Mouse (Mus musculus): Measurements from ENCODE around the gene Specc1.

Gene Specc1

GRCm38 (mm10) chr11:61956572-61957295, at the start of gene Specc1:
TSS of gene Specc1 (plus strand) at chr11:61956763.
- in situ Hi-C loops (cut with MboI; ENCODE audit: low sequenced_read_pairs), result loop anchor here (10.0 kb wide), 1 partner anchor 328 kb away; the partner anchor contains the start of genes Ttc19 and Zswim7

- in situ Hi-C loops (cut with MboI; ENCODE audit: low sequenced_read_pairs), result no loop called here
Observed at GRCm38 (mm10) chr11:61908315-61908714, 48.2 kb upstream of the Specc1 start.

DNA sequence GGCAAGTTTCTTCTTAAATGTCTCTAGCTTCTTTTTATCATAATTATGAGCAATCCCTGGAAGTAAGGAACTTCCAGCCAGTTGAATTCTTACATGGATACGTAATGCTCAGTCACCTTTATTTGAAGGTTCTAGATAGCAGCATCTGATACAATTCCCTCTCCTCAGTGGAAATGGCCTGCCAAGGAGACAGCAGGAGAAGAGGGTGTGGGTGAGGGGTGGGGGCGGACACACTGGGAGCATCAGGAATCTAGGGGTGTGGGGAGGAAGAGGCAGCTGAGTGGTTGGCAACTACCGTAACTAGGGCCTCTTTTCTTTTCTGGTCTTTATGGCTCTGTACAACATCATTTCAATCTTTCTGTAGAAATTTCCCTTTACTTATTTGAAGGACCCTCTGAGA, 36.9 kb upstream of the Specc1 start:
- in situ Hi-C loops (cut with MboI; ENCODE audit: low sequenced_read_pairs), result no loop called here

GRCm38 (mm10) chr11:61923309-61923708, 33.3 kb upstream of the Specc1 start:
- in situ Hi-C loops (cut with MboI; ENCODE audit: low sequenced_read_pairs), result no loop called here

- in situ Hi-C loops (cut with MboI; ENCODE audit: low sequenced_read_pairs), result no loop called here
Observed at GRCm38 (mm10) chr11:61929323-61930097, 27.1 kb upstream of the Specc1 start.

DNA sequence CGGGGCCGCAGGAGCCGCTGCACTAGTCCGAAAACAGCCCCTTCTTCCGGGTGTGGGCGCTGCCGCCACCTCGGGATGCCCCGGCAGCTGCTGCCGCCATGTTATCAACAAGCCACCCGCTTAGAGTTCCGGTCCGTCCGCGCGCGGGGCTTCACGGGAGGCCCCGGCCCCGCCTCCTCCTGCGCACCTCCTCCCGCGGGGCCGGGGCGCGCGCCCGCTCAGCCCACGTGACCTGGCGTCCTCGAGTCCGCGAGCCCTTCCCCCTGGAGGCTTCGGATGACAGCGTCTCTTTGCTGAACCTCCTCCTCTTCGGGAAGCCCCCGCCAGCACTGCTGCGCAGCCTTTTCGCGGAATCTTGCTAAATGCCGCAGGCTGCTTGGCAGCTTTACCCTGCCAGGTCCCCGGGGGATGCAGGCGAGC, 26.5 kb upstream of the Specc1 start, which contains the start of gene Akap10:
TSS of gene Akap10 (minus strand) at position 155 of the 420 bp plus-strand sequence.
- in situ Hi-C loops (cut with MboI; ENCODE audit: low sequenced_read_pairs), result no loop called here

DNA sequence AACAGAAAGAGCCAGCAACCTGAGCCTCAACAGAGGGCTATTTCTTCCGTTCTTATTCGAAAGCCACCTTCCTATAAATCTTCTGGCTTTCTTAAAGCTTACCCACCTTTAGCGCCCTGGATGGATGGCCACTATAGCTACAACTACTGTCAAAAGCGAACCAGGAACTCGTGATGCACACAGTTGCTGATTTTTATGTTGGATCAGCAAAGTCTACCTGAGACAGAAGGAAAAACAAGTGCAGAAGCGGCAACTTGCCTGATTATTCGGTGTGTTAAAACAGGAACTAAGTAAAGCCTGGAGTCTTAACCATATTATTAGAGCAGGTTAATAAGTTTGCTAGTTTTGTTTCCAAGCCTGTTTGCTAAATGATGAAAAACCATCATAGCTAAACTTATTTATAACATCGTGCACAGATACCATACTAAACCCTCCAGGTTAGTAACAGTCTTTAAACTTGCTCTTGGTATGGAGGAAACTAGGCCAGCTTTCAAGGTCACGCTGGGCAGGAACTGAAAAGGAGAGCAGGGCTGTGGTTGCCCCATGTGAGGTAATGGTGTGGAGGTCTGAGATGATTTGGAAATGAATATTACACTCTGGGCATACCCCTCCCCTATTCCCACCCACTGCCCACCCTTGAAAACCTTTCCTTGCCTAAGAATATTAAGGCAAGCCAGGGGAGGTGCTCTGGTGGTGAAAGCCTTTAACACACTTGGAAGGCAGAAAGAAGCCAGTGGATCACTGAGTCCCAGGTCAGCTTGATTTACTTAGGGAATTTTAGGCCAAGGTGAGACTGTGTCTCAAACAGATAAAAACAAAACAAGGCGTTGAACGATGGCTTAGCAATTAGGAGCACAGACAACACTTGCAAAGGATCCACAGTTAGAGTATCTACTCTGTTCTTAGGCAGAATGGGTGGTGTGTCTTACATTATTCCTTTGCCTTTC, 25.6 kb upstream of the Specc1 start:
- in situ Hi-C loops (cut with MboI; ENCODE audit: low sequenced_read_pairs), result no loop called here

GRCm38 (mm10) chr11:61937761-61938160, 18.8 kb upstream of the Specc1 start:
- in situ Hi-C loops (cut with MboI; ENCODE audit: low sequenced_read_pairs), result no loop called here

GRCm38 (mm10) chr11:61942903-61943302, 13.7 kb upstream of the Specc1 start:
- in situ Hi-C loops (cut with MboI; ENCODE audit: low sequenced_read_pairs), result no loop called here

GRCm38 (mm10) chr11:61944417-61944816, 12.1 kb upstream of the Specc1 start:
- in situ Hi-C loops (cut with MboI; ENCODE audit: low sequenced_read_pairs), result no loop called here

DNA sequence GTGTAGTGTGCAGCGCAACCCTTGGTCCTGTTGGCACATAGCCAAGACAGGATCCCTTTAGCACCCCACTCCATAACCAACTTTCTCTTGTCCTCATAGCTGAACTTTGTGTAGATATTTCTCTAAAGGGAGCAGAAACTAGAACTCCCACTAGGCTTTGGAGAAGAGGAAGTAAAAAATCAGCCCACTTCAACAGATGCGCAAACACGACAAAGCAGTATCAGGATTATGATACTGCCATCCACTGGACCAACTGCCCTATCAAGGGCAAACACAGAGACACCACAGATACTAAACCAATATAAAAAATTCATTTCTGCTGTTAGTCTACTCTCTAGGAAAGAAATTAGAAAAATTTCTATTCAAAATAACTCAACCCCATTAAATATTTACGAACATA, 10.0 kb upstream of the Specc1 start:
- in situ Hi-C loops (cut with MboI; ENCODE audit: low sequenced_read_pairs), result loop anchor here (5.0 kb wide), 1 partner anchor 101 kb away; no protein-coding TSS in a partner anchor

DNA sequence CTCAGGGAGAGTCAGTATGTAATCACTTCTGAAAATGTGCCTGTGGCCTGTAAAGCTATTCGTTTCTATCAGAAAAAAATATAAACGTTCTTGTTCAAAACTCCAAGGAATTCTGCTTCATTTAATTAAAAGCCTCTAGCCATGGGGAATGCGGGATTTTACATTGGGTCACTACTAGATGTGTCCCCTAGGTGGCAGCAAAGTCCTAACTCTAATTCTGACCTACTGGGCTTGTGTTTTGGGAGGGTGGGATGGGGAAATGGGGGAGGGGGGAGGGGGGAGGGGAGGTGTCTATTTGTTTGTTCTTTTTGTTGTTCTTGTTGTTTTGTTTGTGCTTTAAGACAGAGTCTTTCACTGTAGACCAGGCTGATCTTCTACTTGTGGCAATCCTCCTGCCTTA, 7.2 kb upstream of the Specc1 start:
- in situ Hi-C loops (cut with MboI; ENCODE audit: low sequenced_read_pairs), result loop anchor here (5.0 kb wide), 1 partner anchor 98 kb away; no protein-coding TSS in a partner anchor

- in situ Hi-C loops (cut with MboI; ENCODE audit: low sequenced_read_pairs), result loop anchor here (10.0 kb wide), 1 partner anchor 334 kb away; the partner anchor contains the start of genes Ttc19 and Zswim7
Observed at GRCm38 (mm10) chr11:61950632-61951031, 5.9 kb upstream of the Specc1 start.

- in situ Hi-C loops (cut with MboI; ENCODE audit: low sequenced_read_pairs), result loop anchor here (10.0 kb wide), 1 partner anchor 330 kb away; the partner anchor contains the start of genes Ttc19 and Zswim7
Observed at GRCm38 (mm10) chr11:61955136-61955535, 1.4 kb upstream of the Specc1 start.

DNA sequence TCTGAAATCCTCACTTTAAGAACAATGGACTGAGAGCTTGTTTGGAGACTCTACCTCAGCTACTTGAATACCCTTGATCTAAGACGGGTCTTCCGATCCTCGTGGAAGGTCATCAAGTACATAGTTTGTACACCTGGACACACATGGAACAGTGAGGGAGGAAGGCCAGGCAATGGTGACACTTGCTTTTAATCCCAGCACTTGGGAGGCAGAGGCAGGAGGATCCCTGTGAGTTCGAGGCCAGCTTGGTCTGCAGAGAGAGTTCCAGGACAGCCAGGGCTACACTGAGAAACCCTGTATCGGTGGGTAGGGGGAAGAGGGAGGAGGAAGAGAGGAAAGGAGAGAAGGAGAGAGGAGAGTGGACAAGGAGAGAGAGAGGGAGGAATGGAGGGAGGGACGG, 612 bp upstream of the Specc1 start:
- in situ Hi-C loops (cut with MboI; ENCODE audit: low sequenced_read_pairs), result loop anchor here (10.0 kb wide), 1 partner anchor 329 kb away; the partner anchor contains the start of genes Ttc19 and Zswim7

- in situ Hi-C loops (cut with MboI; ENCODE audit: low sequenced_read_pairs), result loop anchor here (10.0 kb wide), 1 partner anchor 327 kb away; the partner anchor contains the start of genes Ttc19 and Zswim7
Observed at GRCm38 (mm10) chr11:61957296-61957813, 792 bp downstream of the Specc1 start.

DNA sequence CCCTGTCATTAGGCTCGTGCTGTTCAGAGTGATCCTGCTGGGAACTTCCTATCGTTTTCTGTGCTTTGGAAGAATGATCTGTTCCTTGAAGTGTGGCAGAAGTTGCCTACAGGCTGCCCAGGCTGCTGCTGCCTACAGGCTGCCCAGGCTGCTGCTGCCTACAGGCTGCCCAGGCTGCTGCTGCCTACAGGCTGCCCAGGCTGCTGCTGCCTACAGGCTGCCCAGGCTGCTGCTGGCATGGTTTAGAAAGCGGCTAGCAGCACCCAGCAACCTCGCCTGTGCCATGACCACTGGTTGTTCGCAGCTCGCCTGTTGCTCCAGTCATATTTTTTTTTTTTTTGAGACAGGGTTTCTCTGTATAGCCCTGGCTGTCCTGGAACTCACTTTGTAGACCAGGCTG, 2.1 kb downstream of the Specc1 start:
- in situ Hi-C loops (cut with MboI; ENCODE audit: low sequenced_read_pairs), result loop anchor here (10.0 kb wide), 1 partner anchor 326 kb away; the partner anchor contains the start of genes Ttc19 and Zswim7

DNA sequence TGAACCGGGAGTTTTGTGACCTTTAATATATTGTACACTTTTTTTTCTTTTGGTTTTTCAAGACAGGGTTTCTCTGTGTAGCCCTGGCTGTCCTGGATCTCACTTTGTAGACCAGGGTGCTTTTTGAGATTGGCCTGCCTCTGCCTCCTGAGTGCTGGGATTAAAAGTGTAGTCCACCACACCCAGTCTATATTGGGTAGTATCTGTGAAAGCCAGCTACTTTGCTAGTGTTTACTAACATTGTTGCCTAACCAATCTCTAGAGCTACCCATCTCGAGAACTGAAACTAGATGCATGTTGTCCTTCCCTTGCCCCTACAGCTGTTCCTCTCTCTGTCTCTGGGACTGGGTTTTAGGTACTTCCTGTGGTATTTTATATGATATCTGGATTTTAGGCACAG, 3.5 kb downstream of the Specc1 start:
- in situ Hi-C loops (cut with MboI; ENCODE audit: low sequenced_read_pairs), result no loop called here

DNA sequence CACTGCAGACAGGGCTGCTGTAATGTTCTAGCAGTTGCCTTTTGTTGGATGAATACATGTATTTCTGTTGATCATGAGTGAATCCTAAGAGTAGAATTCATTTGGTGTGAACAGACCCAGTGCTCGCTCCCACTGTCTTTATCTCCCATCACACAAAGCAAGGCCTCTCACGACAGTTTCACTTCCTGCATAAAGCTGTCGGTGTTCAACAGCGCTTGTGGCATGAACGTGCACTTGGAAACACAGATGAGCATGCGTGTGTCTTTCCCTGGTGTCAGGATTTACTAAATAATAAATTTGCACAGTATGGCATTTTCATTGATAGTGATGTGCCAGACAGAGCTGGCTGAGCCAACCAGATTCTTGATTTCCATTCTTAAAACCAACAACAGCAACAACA, 6.1 kb downstream of the Specc1 start:
- in situ Hi-C loops (cut with MboI; ENCODE audit: low sequenced_read_pairs), result no loop called here

- in situ Hi-C loops (cut with MboI; ENCODE audit: low sequenced_read_pairs), result no loop called here
Observed at GRCm38 (mm10) chr11:61963193-61963592, 6.6 kb downstream of the Specc1 start.

Measured in CH12F3 (cell line).